Mouse (Mus musculus) thymus, adult 2 months (tissue): Measurements from ENCODE around the gene Stox2. TPM values are rescaled to one million over a fixed set of nuclear protein-coding genes. Genes with fewer than 3 reads are reported as not detected.

ENCODE experiments used
- DNase-seq: peaks from one replicate; pipeline ENCODE4 v3.0.0; 2021
- H3K27ac ChIP-seq: fragments of 200-500 bp; 2 replicates; pipeline ENCODE4 v1.5.1; 2012; ENCODE audit warnings: low read length, control low read depth; ENCODE audit not compliant: control insufficient read depth, insufficient read depth
- H3K27me3 ChIP-seq: fragments of 200-500 bp; 2 replicates; pipeline ENCODE4 v1.6.1; 2012; ENCODE audit warnings: mild to moderate bottlenecking, low read length, moderate library complexity, mixed read lengths; ENCODE audit not compliant: control insufficient read depth, insufficient read depth
- H3K36me3 ChIP-seq: fragments of 200-500 bp; 2 replicates; pipeline ENCODE4 v1.6.1; 2012; ENCODE audit warnings: mild to moderate bottlenecking, low read length, moderate library complexity; ENCODE audit not compliant: control insufficient read depth, insufficient read depth
- H3K4me1 ChIP-seq: fragments of 200-500 bp; replicated peaks from 2 replicates; pipeline ENCODE4 v1.6.1; 2012; ENCODE audit warnings: low read length; ENCODE audit not compliant: control insufficient read depth, insufficient read depth
- H3K4me3 ChIP-seq: fragments of 200-500 bp; 2 replicates; pipeline ENCODE4 v1.5.1; 2012; ENCODE audit warnings: mild to moderate bottlenecking, low read length, control low read depth, moderate library complexity; ENCODE audit not compliant: control insufficient read depth, insufficient read depth
- CTCF ChIP-seq: fragments of 200-500 bp; IDR thresholded peaks from 2 replicates; pipeline ENCODE4 v1.5.1; 2012; ENCODE audit warnings: mild to moderate bottlenecking, control low read depth, low read length, moderate library complexity, borderline replicate concordance; ENCODE audit not compliant: control insufficient read depth, poor library complexity, insufficient read depth; ENCODE audit errors: extremely low read depth
- POLR2A ChIP-seq: fragments of 200-500 bp; IDR thresholded peaks from 2 replicates; pipeline ENCODE4 v1.6.1; 2012; ENCODE audit warnings: mild to moderate bottlenecking, low read length, control low read depth, moderate library complexity; ENCODE audit not compliant: control insufficient read depth, poor library complexity, insufficient read depth; ENCODE audit errors: extremely low read depth
- WGBS: fragments of 180-500 bp; shearing (Covaris S2); methylation state at CpG from one replicate; pipeline ENCODE4 v1.1.7; 2018; 5-methylcytosine and 5-hydroxymethylcytosine counted together
- polyA plus RNA-seq: library from polyadenylated mRNA; depleted of rRNA; stranded (reverse); fragments of >200 nt; gene quantifications from 2 replicates; pipeline ENCODE4 v1.2.3, GENCODE M21; 2012

Gene Stox2
- polyA plus RNA-seq, 1 experiment, result 1.1 TPM

- no peak for TF ChIP-seq POLR2A
- TF ChIP-seq CTCF, result no peak
- WGBS, result 78% methylated on average over 6 of the region's 6 CpGs
Observed at GRCm38 (mm10) chr8:47218536-47218935, 227.6 kb downstream of the Stox2 start.

GRCm38 (mm10) chr8:47218021-47218420 is 228.1 kb downstream of the Stox2 start:
- Histone ChIP-seq H3K4me3 (no peak overlapping the region), H3K36me3 (no peaks in the 10 kb centered on the region), H3K27me3 (no peaks in the 10 kb centered on the region), H3K4me1 (no peaks in the 10 kb centered on the region), H3K27ac (no peak overlapping the region)
- no peak for DNase-seq
- TF ChIP-seq POLR2A (no peak), CTCF (no peak)
- 77% methylated on average over 8 of the region's 8 CpGs for WGBS

More at GRCm38 (mm10) chr8:47218536-47218935, 227.6 kb downstream of the Stox2 start:
- no peak for DNase-seq
- H3K36me3 ChIP-seq, result no peaks in the 10 kb centered on the region
- no peak overlapping the region for H3K4me3 ChIP-seq
- H3K27ac ChIP-seq, result no peak overlapping the region
- no peaks in the 10 kb centered on the region for H3K4me1 ChIP-seq
- H3K27me3 ChIP-seq, result no peaks in the 10 kb centered on the region

GRCm38 (mm10) chr8:47212124-47212523 is 234.0 kb downstream of the Stox2 start:
- no peaks in the 10 kb centered on the region for H3K27me3 ChIP-seq
- no peak for DNase-seq
- TF ChIP-seq POLR2A, result no peak
- no peak for TF ChIP-seq CTCF
- no peaks in the 10 kb centered on the region for H3K36me3 ChIP-seq
- no peak overlapping the region for H3K27ac ChIP-seq
- H3K4me3 ChIP-seq, result no peak overlapping the region
- H3K4me1 ChIP-seq, result no peaks in the 10 kb centered on the region
- WGBS, result 94% methylated on average over 9 of the region's 9 CpGs

GRCm38 (mm10) chr8:47211226-47211625 is 234.9 kb downstream of the Stox2 start:
- Histone ChIP-seq H3K27ac (no peak overlapping the region), H3K36me3 (no peaks in the 10 kb centered on the region), H3K4me3 (no peak overlapping the region), H3K27me3 (no peaks in the 10 kb centered on the region), H3K4me1 (no peaks in the 10 kb centered on the region)
- TF ChIP-seq CTCF, result no peak
- TF ChIP-seq POLR2A, result no peak
- 88% methylated on average over 9 of the region's 9 CpGs for WGBS
- no peak for DNase-seq

GRCm38 (mm10) chr8:47208246-47208645 is 237.9 kb downstream of the Stox2 start:
- Histone ChIP-seq H3K4me1 (no peaks in the 10 kb centered on the region), H3K27me3 (no peaks in the 10 kb centered on the region), H3K27ac (no peak overlapping the region), H3K36me3 (no peaks in the 10 kb centered on the region), H3K4me3 (no peak overlapping the region)
- TF ChIP-seq POLR2A (no peak), CTCF (no peak)
- WGBS, result 97% methylated on average over 4 of the region's 4 CpGs
- DNase-seq, result no peak

GRCm38 (mm10) chr8:47206640-47207237 is 239.4 kb downstream of the Stox2 start:
- 98% methylated on average over 8 of the region's 8 CpGs for WGBS

GRCm38 (mm10) chr8:47205472-47205871 is 240.7 kb downstream of the Stox2 start:
- Histone ChIP-seq H3K36me3 (no peaks in the 10 kb centered on the region), H3K27me3 (no peaks in the 10 kb centered on the region), H3K27ac (no peak overlapping the region), H3K4me3 (no peak overlapping the region), H3K4me1 (no peaks in the 10 kb centered on the region)
- no peak for DNase-seq
- TF ChIP-seq POLR2A (no peak), CTCF (no peak)
- 78% methylated on average over 5 of the region's 5 CpGs for WGBS

More at GRCm38 (mm10) chr8:47206640-47207237, 239.4 kb downstream of the Stox2 start:
- no peaks in the 10 kb centered on the region for H3K27me3 ChIP-seq
- no peak overlapping the region for H3K27ac ChIP-seq
- H3K36me3 ChIP-seq, result no peaks in the 10 kb centered on the region
- H3K4me3 ChIP-seq, result no peak overlapping the region
- H3K4me1 ChIP-seq, result no peaks in the 10 kb centered on the region
- no peak for TF ChIP-seq POLR2A
- TF ChIP-seq CTCF, result no peak
- DNase-seq, result no peak
